Mouse (Mus musculus): ENCODE measurements around the gene Flt1. TPM values are rescaled to one million over a fixed set of nuclear protein-coding genes. Genes with fewer than 3 reads are reported as not detected.
A peak's percentile ranks its signal among the peaks of the same experiment; 100 is the strongest.

Flt1 gene
- polyA plus RNA-seq, 1 experiment from 2014 or later: 14.0 TPM

- 77% methylated on average over 8 of the region's 8 CpGs for WGBS
- no peak for ATAC-seq
These were observed 89.9 kb downstream of the Flt1 start for GRCm38 (mm10) chr5:147635883-147636282.

GRCm38 (mm10) chr5:147634016-147634415 is 91.8 kb downstream of the Flt1 start:
- Histone ChIP-seq H3K27me3 (ENCODE audit: control insufficient read depth, insufficient read depth, low read depth, low read length) (no peaks in the 10 kb centered on the region), H3K4me3 (ENCODE audit: low read depth, low read length) (no peak overlapping the region), H3K9ac (ENCODE audit: low read depth, low read length) (no peak overlapping the region), H3K9me3 (replicated peaks; ENCODE audit: control insufficient read depth, low read length, poor library complexity, severe bottlenecking) (no peaks in the 10 kb centered on the region), H3K27ac (ENCODE audit: low read length) (no peak overlapping the region), H3K4me2 (ENCODE audit: low read length) (peak overlapping the region; percentile 36; the same call in 1 of the 2 replicates), H3K4me1 (ENCODE audit: control insufficient read depth, insufficient read depth, low read length) (no peaks in the 10 kb centered on the region), H3K36me3 (ENCODE audit: control insufficient read depth, insufficient read depth, low read length) (no peaks in the 10 kb centered on the region)
- no peak for ATAC-seq
- 31% methylated on average over 11 of the region's 11 CpGs for whole genome bisulfite sequencing

More at GRCm38 (mm10) chr5:147635883-147636282, 89.9 kb downstream of the Flt1 start:
- Histone ChIP-seq H3K9me3 (replicated peaks; ENCODE audit: control insufficient read depth, low read length, poor library complexity, severe bottlenecking) (no peaks in the 10 kb centered on the region), H3K36me3 (ENCODE audit: control insufficient read depth, insufficient read depth, low read length) (no peaks in the 10 kb centered on the region), H3K9ac (ENCODE audit: low read depth, low read length) (no peak overlapping the region), H3K4me2 (ENCODE audit: low read length) (no peak overlapping the region), H3K27me3 (ENCODE audit: control insufficient read depth, insufficient read depth, low read depth, low read length) (no peaks in the 10 kb centered on the region), H3K4me3 (ENCODE audit: low read depth, low read length) (no peak overlapping the region), H3K27ac (ENCODE audit: low read length) (no peak overlapping the region), H3K4me1 (ENCODE audit: control insufficient read depth, insufficient read depth, low read length) (no peaks in the 10 kb centered on the region)

- H3K4me2 ChIP-seq (ENCODE audit: low read length): no peak overlapping the region
- H3K9me3 ChIP-seq (replicated peaks; ENCODE audit: control insufficient read depth, low read length, poor library complexity, severe bottlenecking): no peaks in the 10 kb centered on the region
- H3K36me3 ChIP-seq (ENCODE audit: control insufficient read depth, insufficient read depth, low read length): no peaks in the 10 kb centered on the region
- no peak overlapping the region for H3K4me3 ChIP-seq (ENCODE audit: low read depth, low read length)
- H3K27ac ChIP-seq (ENCODE audit: low read length): no peak overlapping the region
- ATAC-seq: no peak
- 85% methylated on average over 4 of the region's 4 CpGs for WGBS
- H3K4me1 ChIP-seq (ENCODE audit: control insufficient read depth, insufficient read depth, low read length): no peaks in the 10 kb centered on the region
- H3K27me3 ChIP-seq (ENCODE audit: control insufficient read depth, insufficient read depth, low read depth, low read length): no peaks in the 10 kb centered on the region
- no peak overlapping the region for H3K9ac ChIP-seq (ENCODE audit: low read depth, low read length)
These were observed 93.1 kb downstream of the Flt1 start for GRCm38 (mm10) chr5:147632716-147633115.

- no peak overlapping the region for H3K4me2 ChIP-seq (ENCODE audit: low read length)
- no peak for ATAC-seq
- H3K27me3 ChIP-seq (ENCODE audit: control insufficient read depth, insufficient read depth, low read depth, low read length): no peaks in the 10 kb centered on the region
- H3K9ac ChIP-seq (ENCODE audit: low read depth, low read length): no peak overlapping the region
- H3K36me3 ChIP-seq (ENCODE audit: control insufficient read depth, insufficient read depth, low read length): no peaks in the 10 kb centered on the region
- no peaks in the 10 kb centered on the region for H3K9me3 ChIP-seq (replicated peaks; ENCODE audit: control insufficient read depth, low read length, poor library complexity, severe bottlenecking)
- H3K4me3 ChIP-seq (ENCODE audit: low read depth, low read length): no peak overlapping the region
- WGBS: 85% methylated on average over 17 of the region's 17 CpGs
- no peak overlapping the region for H3K27ac ChIP-seq (ENCODE audit: low read length)
- peaks cover 8% of the 10 kb centered on the region for H3K4me1 ChIP-seq (ENCODE audit: control insufficient read depth, insufficient read depth, low read length)
These were observed 95.2 kb downstream of the Flt1 start for GRCm38 (mm10) chr5:147630426-147631290.

- peak; percentile 86 for ATAC-seq
- WGBS: 33% methylated on average over 2 of the region's 2 CpGs
- peaks cover 8% of the 10 kb centered on the region for H3K4me1 ChIP-seq (ENCODE audit: control insufficient read depth, insufficient read depth, low read length)
- H3K4me3 ChIP-seq (ENCODE audit: low read depth, low read length): no peak overlapping the region
- no peak overlapping the region for H3K4me2 ChIP-seq (ENCODE audit: low read length)
- peak overlapping the region; percentile 43; the same call in 1 of the 2 replicates for H3K27ac ChIP-seq (ENCODE audit: low read length)
- no peaks in the 10 kb centered on the region for H3K9me3 ChIP-seq (replicated peaks; ENCODE audit: control insufficient read depth, low read length, poor library complexity, severe bottlenecking)
- no peaks in the 10 kb centered on the region for H3K36me3 ChIP-seq (ENCODE audit: control insufficient read depth, insufficient read depth, low read length)
- H3K27me3 ChIP-seq (ENCODE audit: control insufficient read depth, insufficient read depth, low read depth, low read length): no peaks in the 10 kb centered on the region
- no peak overlapping the region for H3K9ac ChIP-seq (ENCODE audit: low read depth, low read length)
These were observed 98.9 kb downstream of the Flt1 start for GRCm38 (mm10) chr5:147626944-147627343.

- no peaks in the 10 kb centered on the region for H3K27me3 ChIP-seq (ENCODE audit: control insufficient read depth, insufficient read depth, low read depth, low read length)
- H3K36me3 ChIP-seq (ENCODE audit: control insufficient read depth, insufficient read depth, low read length): no peaks in the 10 kb centered on the region
- no peaks in the 10 kb centered on the region for H3K9me3 ChIP-seq (replicated peaks; ENCODE audit: control insufficient read depth, low read length, poor library complexity, severe bottlenecking)
- WGBS: 94% methylated on average over 10 of the region's 10 CpGs
- no peak overlapping the region for H3K27ac ChIP-seq (ENCODE audit: low read length)
- H3K9ac ChIP-seq (ENCODE audit: low read depth, low read length): no peak overlapping the region
- peaks cover 8% of the 10 kb centered on the region for H3K4me1 ChIP-seq (ENCODE audit: control insufficient read depth, insufficient read depth, low read length)
- H3K4me2 ChIP-seq (ENCODE audit: low read length): no peak overlapping the region
- ATAC-seq: no peak
- H3K4me3 ChIP-seq (ENCODE audit: low read depth, low read length): no peak overlapping the region
These were observed 102.1 kb downstream of the Flt1 start for GRCm38 (mm10) chr5:147623747-147624146.

GRCm38 (mm10) chr5:147620178-147620577 is 105.6 kb downstream of the Flt1 start:
- H3K27ac ChIP-seq (ENCODE audit: low read length): no peak overlapping the region
- ATAC-seq: no peak
- no peaks in the 10 kb centered on the region for H3K27me3 ChIP-seq (ENCODE audit: control insufficient read depth, insufficient read depth, low read depth, low read length)
- 31% methylated on average over 2 of the region's 2 CpGs for WGBS
- H3K36me3 ChIP-seq (ENCODE audit: control insufficient read depth, insufficient read depth, low read length): no peaks in the 10 kb centered on the region
- H3K4me1 ChIP-seq (ENCODE audit: control insufficient read depth, insufficient read depth, low read length): no peaks in the 10 kb centered on the region
- no peak overlapping the region for H3K4me2 ChIP-seq (ENCODE audit: low read length)
- H3K9ac ChIP-seq (ENCODE audit: low read depth, low read length): no peak overlapping the region
- no peak overlapping the region for H3K4me3 ChIP-seq (ENCODE audit: low read depth, low read length)
- H3K9me3 ChIP-seq (replicated peaks; ENCODE audit: control insufficient read depth, low read length, poor library complexity, severe bottlenecking): no peaks in the 10 kb centered on the region

- Histone ChIP-seq H3K4me1 (ENCODE audit: control insufficient read depth, insufficient read depth, low read length) (no peaks in the 10 kb centered on the region), H3K9me3 (replicated peaks; ENCODE audit: control insufficient read depth, low read length, poor library complexity, severe bottlenecking) (no peaks in the 10 kb centered on the region), H3K9ac (ENCODE audit: low read depth, low read length) (no peak overlapping the region), H3K27ac (ENCODE audit: low read length) (no peak overlapping the region), H3K4me2 (ENCODE audit: low read length) (no peak overlapping the region), H3K4me3 (ENCODE audit: low read depth, low read length) (no peak overlapping the region), H3K36me3 (ENCODE audit: control insufficient read depth, insufficient read depth, low read length) (no peaks in the 10 kb centered on the region), H3K27me3 (ENCODE audit: control insufficient read depth, insufficient read depth, low read depth, low read length) (no peaks in the 10 kb centered on the region)
- 88% methylated on average over 10 of the region's 10 CpGs for WGBS
- ATAC-seq: no peak
These were observed 107.6 kb downstream of the Flt1 start for GRCm38 (mm10) chr5:147618243-147618642.

- no peaks in the 10 kb centered on the region for H3K4me1 ChIP-seq (ENCODE audit: control insufficient read depth, insufficient read depth, low read length)
- H3K9ac ChIP-seq (ENCODE audit: low read depth, low read length): no peak overlapping the region
- H3K4me3 ChIP-seq (ENCODE audit: low read depth, low read length): no peak overlapping the region
- H3K36me3 ChIP-seq (ENCODE audit: control insufficient read depth, insufficient read depth, low read length): no peaks in the 10 kb centered on the region
- no peak for ATAC-seq
- no peak overlapping the region for H3K4me2 ChIP-seq (ENCODE audit: low read length)
- H3K9me3 ChIP-seq (replicated peaks; ENCODE audit: control insufficient read depth, low read length, poor library complexity, severe bottlenecking): no peaks in the 10 kb centered on the region
- no peak overlapping the region for H3K27ac ChIP-seq (ENCODE audit: low read length)
- 70% methylated on average over 3 of the region's 3 CpGs for WGBS
- no peaks in the 10 kb centered on the region for H3K27me3 ChIP-seq (ENCODE audit: control insufficient read depth, insufficient read depth, low read depth, low read length)
These were observed 109.4 kb downstream of the Flt1 start for GRCm38 (mm10) chr5:147616450-147616849.

Data from midbrain, embryonic 16.5 days (tissue).